Mouse (Mus musculus): Measurements from ENCODE around the gene Gm10282. TPM values are rescaled to one million over a fixed set of nuclear protein-coding genes. Genes with fewer than 3 reads are reported as not detected.

Gm10282 gene
- total and polyA plus RNA-seq, 3 experiments, result 11.7 to 133 TPM; not detected in 1

GRCm38 (mm10) chr8:72273111-72273770 lies 31.8 kb downstream of the Gm10282 start:
- H3K4me3 ChIP-seq (ENCODE audit: control insufficient read depth in 1 of 2, insufficient read depth in 1 of 2, low read depth in 2 of 2, low read length in 2 of 2), result no peak overlapping the region
- no peaks in the 10 kb centered on the region for H3K79me2 ChIP-seq (ENCODE audit: control insufficient read depth, insufficient read depth, low read length, poor library complexity)
- no peaks in the 10 kb centered on the region for H3K9me3 ChIP-seq (replicated peaks; ENCODE audit: insufficient read depth, low read length)
- DNase-seq (ENCODE audit: low read depth, low spot score), result no peak
- H3K27ac ChIP-seq (ENCODE audit: control insufficient read depth, low read depth, low read length), result no peak overlapping the region
- peaks cover 6 to 39% of the 10 kb centered on the region in 2 experiments; a peak in 3 of 4 replicates for H3K4me1 ChIP-seq (ENCODE audit: control insufficient read depth in 1 of 2, insufficient read depth in 2 of 2, low read length in 2 of 2)
- H3K9ac ChIP-seq (ENCODE audit: control insufficient read depth, low read depth, low read length, poor library complexity, severe bottlenecking), result no peak overlapping the region
- peaks cover 0 to 21% of the 10 kb centered on the region in 2 experiments; a peak in 2 of 4 replicates for H3K36me3 ChIP-seq (ENCODE audit: control insufficient read depth in 1 of 2, insufficient read depth in 2 of 2, low read length in 2 of 2)
- H3K27me3 ChIP-seq (ENCODE audit: control insufficient read depth in 1 of 2, insufficient read depth in 2 of 2, low read length in 2 of 2), result no peaks in the 10 kb centered on the region
- TF ChIP-seq CTCF (IDR thresholded peaks at IDR 0.05 in 2 of 3, conservative IDR thresholded peaks at IDR 0.05 in 1 of 3; ENCODE audit: control insufficient read depth in 1 of 3, insufficient read depth in 1 of 3, low read depth in 2 of 3, low read length in 3 of 3, poor library complexity in 1 of 3, severe bottlenecking in 1 of 3) (peak in 2 of 3 experiments; percentile 26 to 27; a peak in 5 of 6 replicates), ZMIZ1 (IDR thresholded peaks at IDR 0.05; ENCODE audit: low read depth, low read length) (no peak)

GRCm38 (mm10) chr8:72272361-72272760 lies 32.7 kb downstream of the Gm10282 start:
- no peak overlapping the region for H3K27ac ChIP-seq (ENCODE audit: control insufficient read depth, low read depth, low read length)
- peaks cover 0 to 25% of the 10 kb centered on the region in 2 experiments; a peak in 2 of 4 replicates for H3K36me3 ChIP-seq (ENCODE audit: control insufficient read depth in 1 of 2, insufficient read depth in 2 of 2, low read length in 2 of 2)
- H3K9me3 ChIP-seq (replicated peaks; ENCODE audit: insufficient read depth, low read length), result no peaks in the 10 kb centered on the region
- DNase-seq (ENCODE audit: low read depth, low spot score), result peak; percentile 64
- H3K9ac ChIP-seq (ENCODE audit: control insufficient read depth, low read depth, low read length, poor library complexity, severe bottlenecking), result no peak overlapping the region
- no peaks in the 10 kb centered on the region for H3K27me3 ChIP-seq (ENCODE audit: control insufficient read depth in 1 of 2, insufficient read depth in 2 of 2, low read length in 2 of 2)
- no peaks in the 10 kb centered on the region for H3K79me2 ChIP-seq (ENCODE audit: control insufficient read depth, insufficient read depth, low read length, poor library complexity)
- H3K4me1 ChIP-seq (ENCODE audit: control insufficient read depth in 1 of 2, insufficient read depth in 2 of 2, low read length in 2 of 2), result peaks cover 3 to 41% of the 10 kb centered on the region in 2 experiments; a peak in 3 of 4 replicates
- no peak overlapping the region for H3K4me3 ChIP-seq (ENCODE audit: control insufficient read depth in 1 of 2, insufficient read depth in 1 of 2, low read depth in 2 of 2, low read length in 2 of 2)
- TF ChIP-seq CTCF (IDR thresholded peaks at IDR 0.05 in 2 of 3, conservative IDR thresholded peaks at IDR 0.05 in 1 of 3; ENCODE audit: control insufficient read depth in 1 of 3, insufficient read depth in 1 of 3, low read depth in 2 of 3, low read length in 3 of 3, poor library complexity in 1 of 3, severe bottlenecking in 1 of 3) (peak; percentile 54 to 73 (median 59)), SMC3 (IDR thresholded peaks at IDR 0.05; ENCODE audit: low read depth, low read length) (peak; percentile 43), TAL1 (IDR thresholded peaks at IDR 0.05; ENCODE audit: low read length) (no peak), MEF2A (IDR thresholded peaks at IDR 0.05; ENCODE audit: extremely low read depth, insufficient replicate concordance, low read depth, low read length, poor library complexity, severe bottlenecking) (no peak), MAFK (IDR thresholded peaks at IDR 0.05; ENCODE audit: borderline replicate concordance, low read depth, low read length) (no peak), RAD21 (IDR thresholded peaks at IDR 0.05; ENCODE audit: low read depth, low read length) (peak; percentile 32), POLR2AphosphoS5 (IDR thresholded peaks at IDR 0.05; ENCODE audit: borderline replicate concordance, low read depth, low read length) (no peak), NELFE (IDR thresholded peaks at IDR 0.05; ENCODE audit: low read depth, low read length) (no peak)

DNA sequence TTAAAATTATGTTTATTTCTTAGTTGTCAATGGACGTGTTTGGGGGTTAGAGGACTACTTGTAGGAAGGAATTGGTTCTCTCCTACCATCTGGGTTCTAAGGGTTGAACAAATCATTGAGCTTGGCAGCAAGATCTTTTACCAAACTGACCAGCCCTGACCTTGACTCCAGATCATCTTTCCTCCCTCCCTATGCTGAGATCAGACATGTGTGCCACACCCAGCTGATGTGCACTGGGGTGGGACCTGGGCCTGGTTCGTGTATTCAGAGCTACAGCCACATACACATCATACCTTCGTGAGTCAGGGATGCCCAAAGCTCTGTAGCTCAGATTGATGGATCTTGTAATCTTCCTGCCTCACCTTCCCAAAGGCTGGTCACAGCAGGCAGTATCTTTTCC lies 33.4 kb downstream of the Gm10282 start:
- Histone ChIP-seq H3K9me3 (replicated peaks; ENCODE audit: insufficient read depth, low read length) (no peaks in the 10 kb centered on the region), H3K36me3 (ENCODE audit: control insufficient read depth in 1 of 2, insufficient read depth in 2 of 2, low read length in 2 of 2) (peaks cover 0 to 20% of the 10 kb centered on the region in 2 experiments; a peak in 2 of 4 replicates), H3K9ac (ENCODE audit: control insufficient read depth, low read depth, low read length, poor library complexity, severe bottlenecking) (no peak overlapping the region), H3K4me1 (ENCODE audit: control insufficient read depth in 1 of 2, insufficient read depth in 2 of 2, low read length in 2 of 2) (peaks cover 0 to 35% of the 10 kb centered on the region in 2 experiments; a peak in 2 of 4 replicates), H3K79me2 (ENCODE audit: control insufficient read depth, insufficient read depth, low read length, poor library complexity) (no peaks in the 10 kb centered on the region), H3K27me3 (ENCODE audit: control insufficient read depth in 1 of 2, insufficient read depth in 2 of 2, low read length in 2 of 2) (no peaks in the 10 kb centered on the region), H3K4me3 (ENCODE audit: control insufficient read depth in 1 of 2, insufficient read depth in 1 of 2, low read depth in 2 of 2, low read length in 2 of 2) (no peak overlapping the region), H3K27ac (ENCODE audit: control insufficient read depth, low read depth, low read length) (no peak overlapping the region)
- DNase-seq (ENCODE audit: low read depth, low spot score), result no peak
- no peak for TF ChIP-seq POLR2A (IDR thresholded peaks at IDR 0.05; ENCODE audit: control insufficient read depth in 1 of 2, insufficient read depth in 1 of 2, low read depth in 1 of 2, low read length in 2 of 2, poor library complexity in 1 of 2)
- TF ChIP-seq ZMIZ1 (IDR thresholded peaks at IDR 0.05; ENCODE audit: low read depth, low read length), result no peak
- no peak for TF ChIP-seq MYB (IDR thresholded peaks at IDR 0.05; ENCODE audit: low read depth, low read length)
- no peak for TF ChIP-seq E2F4 (IDR thresholded peaks at IDR 0.05; ENCODE audit: borderline replicate concordance, low read depth, low read length)
- no peak for TF ChIP-seq HCFC1 (IDR thresholded peaks at IDR 0.05; ENCODE audit: low read depth, low read length)
- no peak for TF ChIP-seq MAX (IDR thresholded peaks at IDR 0.05; ENCODE audit: low read length)
- no peak for TF ChIP-seq MAFK (IDR thresholded peaks at IDR 0.05; ENCODE audit: borderline replicate concordance, low read depth, low read length)
- TF ChIP-seq TAL1 (IDR thresholded peaks at IDR 0.05; ENCODE audit: low read length), result no peak
